Mouse (Mus musculus) cortical plate, adult 2 months (tissue): ENCODE data around the gene Nrxn2.

ENCODE experiments used
- CTCF ChIP-seq: fragments of 200-500 bp; IDR thresholded peaks from 2 replicates; pipeline ENCODE4 v1.5.1; 2011; ENCODE audit warnings: mild to moderate bottlenecking, control low read depth, low read length; ENCODE audit not compliant: insufficient read depth; ENCODE audit errors: extremely low read depth
- POLR2A ChIP-seq: fragments of 200-500 bp; IDR thresholded peaks from 2 replicates; pipeline ENCODE4 v1.6.1; 2011; ENCODE audit warnings: mild to moderate bottlenecking, low read length, control low read depth; ENCODE audit not compliant: insufficient read depth; ENCODE audit errors: extremely low read depth

GRCm38 (mm10) chr19:6530359-6530758, 111.8 kb downstream of the Nrxn2 start:
- no peak for TF ChIP-seq POLR2A
- no peak for TF ChIP-seq CTCF
